Mouse (Mus musculus): ENCODE measurements around the gene Psenen. TPM values are rescaled to one million over a fixed set of nuclear protein-coding genes. Genes with fewer than 3 reads are reported as not detected.

The Psenen gene
- polyA plus RNA-seq, 1 experiment from 2014 or later = 124 TPM

- Histone ChIP-seq H3K9ac (no peak overlapping the region), H3K27ac (replicated peaks) (no peak overlapping the region), H3K36me3 (peaks cover 48% of the 10 kb centered on the region), H3K27me3 (no peaks in the 10 kb centered on the region), H3K9me3 (no peaks in the 10 kb centered on the region), H3K4me1 (replicated peaks) (peaks cover 27% of the 10 kb centered on the region), H3K4me2 (peak overlapping the region; percentile 92), H3K4me3 (peak overlapping the region; percentile 70; the same call in 1 of the 2 replicates)
- WGBS = 86% methylated on average over 28 of the region's 28 CpGs
- ATAC-seq (ENCODE audit: low FRiP score, low read depth) = no peak
These were observed 23.1 kb upstream of the Psenen start for GRCm38 (mm10) chr7:30586455-30587020.

- no peak overlapping the region for H3K27ac ChIP-seq (replicated peaks)
- WGBS = 92% methylated on average over 7 of the region's 7 CpGs
- no peak overlapping the region for H3K4me2 ChIP-seq
- no peaks in the 10 kb centered on the region for H3K9me3 ChIP-seq
- H3K4me3 ChIP-seq = no peak overlapping the region
- H3K4me1 ChIP-seq (replicated peaks) = peaks cover 27% of the 10 kb centered on the region
- ATAC-seq (ENCODE audit: low FRiP score, low read depth) = no peak
- peaks cover 60% of the 10 kb centered on the region for H3K36me3 ChIP-seq
- H3K9ac ChIP-seq = no peak overlapping the region
- H3K27me3 ChIP-seq = no peaks in the 10 kb centered on the region
These were observed 21.7 kb upstream of the Psenen start for GRCm38 (mm10) chr7:30585170-30585569.

GRCm38 (mm10) chr7:30584339-30584738 is 20.9 kb upstream of the Psenen start:
- H3K9me3 ChIP-seq = no peaks in the 10 kb centered on the region
- H3K27ac ChIP-seq (replicated peaks) = no peak overlapping the region
- H3K9ac ChIP-seq = no peak overlapping the region
- no peak overlapping the region for H3K4me3 ChIP-seq
- no peak overlapping the region for H3K4me2 ChIP-seq
- ATAC-seq (ENCODE audit: low FRiP score, low read depth) = no peak
- peaks cover 68% of the 10 kb centered on the region for H3K36me3 ChIP-seq
- WGBS = 93% methylated on average over 10 of the region's 10 CpGs
- H3K27me3 ChIP-seq = no peaks in the 10 kb centered on the region
- peaks cover 19% of the 10 kb centered on the region for H3K4me1 ChIP-seq (replicated peaks)

- H3K27me3 ChIP-seq = no peaks in the 10 kb centered on the region
- H3K36me3 ChIP-seq = peaks cover 93% of the 10 kb centered on the region
- no peak overlapping the region for H3K4me3 ChIP-seq
- 97% methylated on average over 16 of the region's 16 CpGs for WGBS
- H3K9me3 ChIP-seq = no peaks in the 10 kb centered on the region
- ATAC-seq (ENCODE audit: low FRiP score, low read depth) = no peak
- H3K4me2 ChIP-seq = no peak overlapping the region
- no peak overlapping the region for H3K9ac ChIP-seq
- no peak overlapping the region for H3K27ac ChIP-seq (replicated peaks)
- peaks cover 6% of the 10 kb centered on the region for H3K4me1 ChIP-seq (replicated peaks)
These were observed 18.1 kb upstream of the Psenen start for GRCm38 (mm10) chr7:30581547-30581946.

GRCm38 (mm10) chr7:30579950-30580349 is 16.5 kb upstream of the Psenen start:
- 94% methylated on average over 8 of the region's 8 CpGs for WGBS
- Histone ChIP-seq H3K27me3 (no peaks in the 10 kb centered on the region), H3K9me3 (no peaks in the 10 kb centered on the region), H3K9ac (no peak overlapping the region), H3K4me1 (replicated peaks) (no peaks in the 10 kb centered on the region), H3K36me3 (peaks cover 96% of the 10 kb centered on the region), H3K4me2 (no peak overlapping the region), H3K27ac (replicated peaks) (no peak overlapping the region), H3K4me3 (no peak overlapping the region)
- ATAC-seq (ENCODE audit: low FRiP score, low read depth) = no peak

GRCm38 (mm10) chr7:30572969-30573368 is 9.5 kb upstream of the Psenen start:
- 81% methylated on average over 2 of the region's 2 CpGs for WGBS
- H3K4me3 ChIP-seq = no peak overlapping the region
- H3K9ac ChIP-seq = no peak overlapping the region
- H3K4me1 ChIP-seq (replicated peaks) = no peaks in the 10 kb centered on the region
- ATAC-seq (ENCODE audit: low FRiP score, low read depth) = no peak
- peaks cover 99% of the 10 kb centered on the region for H3K36me3 ChIP-seq
- no peaks in the 10 kb centered on the region for H3K9me3 ChIP-seq
- H3K27ac ChIP-seq (replicated peaks) = no peak overlapping the region
- no peak overlapping the region for H3K4me2 ChIP-seq
- H3K27me3 ChIP-seq = no peaks in the 10 kb centered on the region

- WGBS = 97% methylated on average over 5 of the region's 5 CpGs
- no peak overlapping the region for H3K4me2 ChIP-seq
- no peaks in the 10 kb centered on the region for H3K9me3 ChIP-seq
- no peaks in the 10 kb centered on the region for H3K4me1 ChIP-seq (replicated peaks)
- no peaks in the 10 kb centered on the region for H3K27me3 ChIP-seq
- no peak overlapping the region for H3K27ac ChIP-seq (replicated peaks)
- ATAC-seq (ENCODE audit: low FRiP score, low read depth) = no peak
- peaks cover 96% of the 10 kb centered on the region for H3K36me3 ChIP-seq
- no peak overlapping the region for H3K4me3 ChIP-seq
- no peak overlapping the region for H3K9ac ChIP-seq
These were observed 9.0 kb upstream of the Psenen start for GRCm38 (mm10) chr7:30572389-30572788.

GRCm38 (mm10) chr7:30567555-30567954 is 4.1 kb upstream of the Psenen start:
- H3K36me3 ChIP-seq = peaks cover 60% of the 10 kb centered on the region
- no peak overlapping the region for H3K4me3 ChIP-seq
- no peak overlapping the region for H3K27ac ChIP-seq (replicated peaks)
- no peak overlapping the region for H3K4me2 ChIP-seq
- H3K9me3 ChIP-seq = no peaks in the 10 kb centered on the region
- ATAC-seq (ENCODE audit: low FRiP score, low read depth) = no peak
- WGBS = 92% methylated on average over 11 of the region's 11 CpGs
- no peak overlapping the region for H3K9ac ChIP-seq
- H3K27me3 ChIP-seq = no peaks in the 10 kb centered on the region
- peaks cover 9% of the 10 kb centered on the region for H3K4me1 ChIP-seq (replicated peaks)

GRCm38 (mm10) chr7:30566033-30566432 is 2.6 kb upstream of the Psenen start:
- WGBS = 88% methylated on average over 9 of the region's 9 CpGs
- H3K36me3 ChIP-seq = peaks cover 46% of the 10 kb centered on the region
- no peak overlapping the region for H3K9ac ChIP-seq

GRCm38 (mm10) chr7:30564970-30565571 is 1.6 kb upstream of the Psenen start, which contains the start of gene Igflr1:
Gene Igflr1 (plus strand): TSS chr7:30565427.
- H3K4me1 ChIP-seq (replicated peaks) = peaks cover 22% of the 10 kb centered on the region
- no peaks in the 10 kb centered on the region for H3K27me3 ChIP-seq
- no peak within 1 kb of the TSS for H3K27ac ChIP-seq (replicated peaks)
- no peak within 1 kb of the TSS for H3K4me2 ChIP-seq
- H3K9ac ChIP-seq = no peak within 1 kb of the TSS
- H3K4me3 ChIP-seq = no peak within 1 kb of the TSS
- no peak for ATAC-seq (ENCODE audit: low FRiP score, low read depth)
- WGBS = 96% methylated on average over 12 of the region's 12 CpGs
- H3K9me3 ChIP-seq = no peaks in the 10 kb centered on the region
- H3K36me3 ChIP-seq = peaks cover 37% of the 10 kb centered on the region

More at GRCm38 (mm10) chr7:30566033-30566432, 2.6 kb upstream of the Psenen start:
- H3K27me3 ChIP-seq = no peaks in the 10 kb centered on the region
- H3K9me3 ChIP-seq = no peaks in the 10 kb centered on the region
- H3K4me3 ChIP-seq = no peak overlapping the region
- H3K4me1 ChIP-seq (replicated peaks) = peaks cover 19% of the 10 kb centered on the region
- ATAC-seq (ENCODE audit: low FRiP score, low read depth) = no peak
- no peak overlapping the region for H3K4me2 ChIP-seq
- H3K27ac ChIP-seq (replicated peaks) = no peak overlapping the region

- Histone ChIP-seq H3K4me3 (peak overlapping the region; percentile 81), H3K4me2 (peak overlapping the region; percentile 87), H3K27me3 (no peaks in the 10 kb centered on the region), H3K36me3 (peaks cover 25% of the 10 kb centered on the region), H3K27ac (replicated peaks) (peak overlapping the region; percentile 93), H3K4me1 (replicated peaks) (peaks cover 28% of the 10 kb centered on the region), H3K9me3 (no peaks in the 10 kb centered on the region), H3K9ac (peak overlapping the region; percentile 65)
- no peak for ATAC-seq (ENCODE audit: low FRiP score, low read depth)
- WGBS = 21% methylated on average over 6 of the region's 6 CpGs
These were observed 466 bp upstream of the Psenen start for GRCm38 (mm10) chr7:30563906-30564280.

GRCm38 (mm10) chr7:30562526-30563116 is 806 bp downstream of the Psenen start:
- Histone ChIP-seq H3K36me3 (peaks cover 15% of the 10 kb centered on the region), H3K4me2 (peak overlapping the region; percentile 87), H3K4me3 (peak overlapping the region; percentile 81), H3K9ac (peak overlapping the region; percentile 58), H3K27ac (replicated peaks) (peak overlapping the region; percentile 93), H3K9me3 (no peaks in the 10 kb centered on the region), H3K27me3 (no peaks in the 10 kb centered on the region), H3K4me1 (replicated peaks) (peaks cover 40% of the 10 kb centered on the region)
- WGBS = 2% methylated on average over 27 of the region's 27 CpGs
- no peak for ATAC-seq (ENCODE audit: low FRiP score, low read depth)

All from hindbrain, embryonic 15.5 days (tissue).